Mouse (Mus musculus): ENCODE results near the gene Bcam. TPM values are rescaled to one million over a fixed set of nuclear protein-coding genes. Genes with fewer than 3 reads are reported as not detected.
A peak's percentile ranks its signal among the peaks of the same experiment; 100 is the strongest.

Gene Bcam
- total and polyA plus RNA-seq, 3 experiments: 3.0 to 10.9 (median 4.8) TPM

- TF ChIP-seq IRF4 (IDR thresholded peaks at IDR 0.05; ENCODE audit: low read depth, low read length): no peak
- no peak for TF ChIP-seq CHD1 (IDR thresholded peaks at IDR 0.05; ENCODE audit: low read depth, low read length)
- 0 out of 2 replicates have a peak, but pooled peaks have one; percentile 37 for TF ChIP-seq TBP (conservative IDR thresholded peaks at IDR 0.05; ENCODE audit: low read depth, low read length)
- no peak for TF ChIP-seq JUND (conservative IDR thresholded peaks at IDR 0.05; ENCODE audit: low read depth, low read length)
- TF ChIP-seq JUN (IDR thresholded peaks at IDR 0.05; ENCODE audit: insufficient read depth, low read depth, low read length): no peak
- peak; percentile 73; the same call in 1 of the 2 replicates for TF ChIP-seq MXI1 (IDR thresholded peaks at IDR 0.05; ENCODE audit: low read depth, low read length)
- peak; percentile 63; the same call in 1 of the 2 replicates for TF ChIP-seq MAZ (IDR thresholded peaks at IDR 0.05; ENCODE audit: low read depth, low read length)
- peak; percentile 59 for TF ChIP-seq RAD21 (IDR thresholded peaks at IDR 0.05; ENCODE audit: low read depth, low read length)
- TF ChIP-seq RCOR1 (conservative IDR thresholded peaks at IDR 0.05; ENCODE audit: low read depth, low read length): no peak
- no peak for TF ChIP-seq CHD2 (IDR thresholded peaks at IDR 0.05; ENCODE audit: low read length)
Measured at GRCm38 (mm10) chr7:19749389-19750216, 21.2 kb downstream of the Bcam start (continued).

DNA sequence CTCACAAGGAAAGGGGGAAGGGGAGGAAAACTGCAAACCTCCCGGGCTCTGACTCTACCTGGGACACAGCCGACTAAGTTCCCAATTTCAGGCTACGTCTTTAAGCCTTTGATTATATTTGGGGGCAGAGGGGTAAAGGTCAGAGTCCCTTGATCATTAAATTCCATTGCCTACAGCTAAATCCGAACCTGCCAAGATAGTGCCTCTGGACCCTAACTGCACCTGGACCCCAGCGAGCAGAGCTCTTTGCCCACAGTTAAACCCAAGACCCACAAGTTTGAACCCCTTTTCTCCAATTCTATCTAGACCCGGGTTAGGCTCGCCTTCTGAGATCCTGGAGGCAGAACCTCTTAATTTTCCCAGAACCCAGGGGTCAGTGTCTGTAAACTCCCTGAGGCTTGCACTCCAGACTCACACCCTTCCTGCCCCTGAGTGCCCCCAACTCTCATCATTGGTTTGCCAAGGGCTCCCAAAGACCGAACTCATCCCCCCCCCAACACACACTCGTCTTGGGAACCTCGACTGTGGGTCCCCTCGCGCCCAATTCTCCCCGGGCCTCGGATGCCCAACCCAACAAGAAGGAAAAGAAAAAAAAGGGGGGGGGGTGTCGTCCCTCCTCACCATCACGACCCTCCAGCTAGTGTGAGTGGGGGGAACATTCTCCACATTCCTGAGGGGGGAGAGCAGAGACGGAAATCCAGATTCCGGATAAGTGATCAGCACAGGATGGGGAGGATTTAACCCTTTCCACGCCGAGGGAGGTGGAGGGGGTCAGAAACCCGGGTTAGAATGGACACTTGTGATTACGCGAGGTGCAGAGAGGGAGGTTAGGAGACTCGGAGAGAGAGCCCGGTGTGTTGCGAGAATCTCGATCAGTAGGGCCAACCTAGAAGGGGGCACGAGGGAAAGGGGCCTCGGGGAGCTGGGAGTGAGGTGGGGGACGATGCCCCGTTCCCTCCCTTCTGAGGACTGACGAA is 22.3 kb downstream of the Bcam start:
- TF ChIP-seq NRF1 (IDR thresholded peaks at IDR 0.05; ENCODE audit: low read depth, low read length): no peak
- TF ChIP-seq CHD2 (IDR thresholded peaks at IDR 0.05; ENCODE audit: low read length): no peak
- no peak for TF ChIP-seq ETS1 (conservative IDR thresholded peaks at IDR 0.05; ENCODE audit: low read depth, low read length)
- TF ChIP-seq MXI1 (IDR thresholded peaks at IDR 0.05; ENCODE audit: low read depth, low read length): no peak
- TF ChIP-seq MEF2A (IDR thresholded peaks at IDR 0.05; ENCODE audit: borderline replicate concordance, low read depth, low read length): no peak
- no peak for TF ChIP-seq MAZ (IDR thresholded peaks at IDR 0.05; ENCODE audit: low read depth, low read length)
- TF ChIP-seq CHD1 (IDR thresholded peaks at IDR 0.05; ENCODE audit: low read depth, low read length): no peak
- no peak for TF ChIP-seq MAX (IDR thresholded peaks at IDR 0.05; ENCODE audit: low read length)
- no peak for TF ChIP-seq ZMIZ1 (IDR thresholded peaks at IDR 0.05; ENCODE audit: low read depth, low read length)
- TF ChIP-seq ZC3H11A (IDR thresholded peaks at IDR 0.05; ENCODE audit: low read depth, low read length): no peak
- TF ChIP-seq USF2 (conservative IDR thresholded peaks at IDR 0.05; ENCODE audit: low read depth, low read length): no peak
- no peak for TF ChIP-seq ZKSCAN1 (IDR thresholded peaks at IDR 0.05; ENCODE audit: borderline replicate concordance, low read depth, low read length)
- no peak for TF ChIP-seq RAD21 (IDR thresholded peaks at IDR 0.05; ENCODE audit: low read depth, low read length)
- no peak for TF ChIP-seq PAX5 (IDR thresholded peaks at IDR 0.05; ENCODE audit: low read length)
- no peak for TF ChIP-seq TBP (conservative IDR thresholded peaks at IDR 0.05; ENCODE audit: low read depth, low read length)
- TF ChIP-seq ELF1 (IDR thresholded peaks at IDR 0.05; ENCODE audit: low read depth, low read length): no peak
- TF ChIP-seq CTCF (conservative IDR thresholded peaks at IDR 0.05 in 1 of 2, IDR thresholded peaks at IDR 0.05 in 1 of 2; ENCODE audit: low read depth in 2 of 2, low read length in 2 of 2): no peak
- no peak for TF ChIP-seq USF1 (IDR thresholded peaks at IDR 0.05; ENCODE audit: low read depth, low read length)
- no peak for TF ChIP-seq MAFK (IDR thresholded peaks at IDR 0.05; ENCODE audit: insufficient replicate concordance, low read length)
- TF ChIP-seq JUND (conservative IDR thresholded peaks at IDR 0.05; ENCODE audit: low read depth, low read length): no peak
- H3K4me3 ChIP-seq (replicated peaks in 1 of 3; ENCODE audit: low read depth in 2 of 3, low read length in 2 of 3, poor library complexity in 1 of 3): peak overlapping the region; percentile 72 to 74 (median 73)
- peaks cover 9 to 33% of the 10 kb centered on the region in 2 experiments for H3K4me1 ChIP-seq (ENCODE audit: control insufficient read depth in 1 of 2, insufficient read depth in 2 of 2)
- dilution Hi-C loops (cut with MboI; ENCODE audit: extremely low pct_ligation_motif_present, extremely low pct_unique_long_range_greater_than_20kb, low sequenced_read_pairs): no loop called here
- H3K27me3 ChIP-seq (replicated peaks): peaks cover 14% of the 10 kb centered on the region
- H3K79me2 ChIP-seq (replicated peaks; ENCODE audit: control insufficient read depth, extremely low read depth, insufficient read depth, poor library complexity, severe bottlenecking): no peaks in the 10 kb centered on the region
- DNase-seq (ENCODE audit: extremely low read depth): no peak
- H3K9me3 ChIP-seq (replicated peaks; ENCODE audit: low read length): no peaks in the 10 kb centered on the region
- peaks cover 0 to 6% of the 10 kb centered on the region in 2 experiments for H3K36me3 ChIP-seq (replicated peaks in 1 of 2; ENCODE audit: control insufficient read depth in 1 of 2, insufficient read depth in 1 of 2, low read length in 1 of 2)
- peak overlapping the region; percentile 35 for H3K4me2 ChIP-seq (ENCODE audit: insufficient read depth, low read depth, poor library complexity, severe bottlenecking)
- H3K27ac ChIP-seq (ENCODE audit: insufficient read depth, low read depth): no peak overlapping the region
- peak overlapping the region; percentile 77 for H3K9ac ChIP-seq (ENCODE audit: insufficient read depth, low read depth)
- in situ Hi-C loops (cut with MboI; ENCODE audit: low pct_ligation_motif_present, low pct_unique_long_range_greater_than_20kb, low sequenced_read_pairs): no loop called here

All from CH12.LX (cell line).